Mouse (Mus musculus) ovary, postnatal 10 days (tissue): ENCODE data around the gene Rsg1.
A peak's percentile ranks its signal among the peaks of the same experiment; 100 is the strongest.

ENCODE experiments used
- DNase-seq: peaks from one replicate; pipeline ENCODE4 v3.0.0; 2022; ENCODE audit warnings: low spot score

The Rsg1 gene

DNA sequence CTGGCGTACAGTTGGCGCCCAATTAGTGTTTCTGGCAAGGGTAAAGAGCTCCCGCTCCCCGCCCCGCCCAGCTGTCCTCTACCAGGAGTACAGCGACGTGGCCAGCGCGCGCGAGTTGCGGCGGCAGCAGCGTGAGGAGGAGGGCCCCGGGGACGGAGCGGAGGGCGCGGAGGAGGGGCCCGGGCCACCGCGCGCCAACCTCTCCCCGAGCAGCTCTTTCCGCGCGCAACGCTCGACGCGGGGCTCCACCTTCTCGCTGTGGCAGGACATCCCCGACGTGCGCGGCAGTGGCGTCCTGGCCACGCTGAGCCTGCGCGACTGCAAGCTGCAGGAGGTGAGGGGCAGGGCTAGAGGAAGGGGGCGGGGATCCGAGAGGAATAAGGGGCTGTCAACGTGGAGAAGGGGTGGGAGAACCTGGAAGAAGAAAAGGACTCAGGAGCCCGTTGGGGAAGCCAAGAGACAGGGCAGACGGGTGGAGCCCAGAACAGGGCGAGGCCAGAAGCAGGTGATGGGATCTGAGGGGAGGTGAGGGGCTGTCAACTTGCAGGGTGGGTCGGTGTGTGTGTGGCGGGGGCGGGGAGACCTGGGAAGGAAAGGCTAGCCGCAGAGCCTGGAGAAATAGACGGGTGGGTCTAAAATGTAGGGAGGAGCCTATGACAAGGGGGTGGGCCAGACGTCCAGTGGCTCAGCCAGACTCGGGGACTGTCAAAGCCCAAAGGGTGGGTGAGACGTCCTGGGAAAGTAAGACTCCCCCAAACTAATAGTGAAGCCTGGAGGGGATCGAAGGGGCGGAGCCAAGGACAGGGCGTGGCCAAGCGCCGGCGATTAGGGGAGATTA is 34.2 kb downstream of the Rsg1 start:
- DNase-seq: no peak

DNA sequence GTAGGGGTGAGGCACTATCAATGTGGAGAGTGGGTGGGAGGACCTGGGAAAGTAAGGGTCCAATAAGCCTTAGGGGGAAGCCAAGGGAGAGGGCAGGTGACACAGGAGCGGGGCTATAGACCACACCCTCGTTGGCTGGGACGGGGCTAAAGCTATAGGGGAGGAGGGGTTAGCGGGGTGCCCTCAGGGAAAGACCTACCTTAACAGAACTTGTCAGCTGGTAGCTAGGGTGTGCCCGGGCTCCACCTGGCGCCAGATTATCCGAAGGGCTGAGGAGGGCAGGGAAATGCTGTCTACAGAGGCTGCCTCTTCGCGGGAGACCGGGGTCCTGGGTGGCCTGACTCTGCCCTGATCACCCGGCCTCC is 34.8 kb downstream of the Rsg1 start:
- no peak for DNase-seq

DNA sequence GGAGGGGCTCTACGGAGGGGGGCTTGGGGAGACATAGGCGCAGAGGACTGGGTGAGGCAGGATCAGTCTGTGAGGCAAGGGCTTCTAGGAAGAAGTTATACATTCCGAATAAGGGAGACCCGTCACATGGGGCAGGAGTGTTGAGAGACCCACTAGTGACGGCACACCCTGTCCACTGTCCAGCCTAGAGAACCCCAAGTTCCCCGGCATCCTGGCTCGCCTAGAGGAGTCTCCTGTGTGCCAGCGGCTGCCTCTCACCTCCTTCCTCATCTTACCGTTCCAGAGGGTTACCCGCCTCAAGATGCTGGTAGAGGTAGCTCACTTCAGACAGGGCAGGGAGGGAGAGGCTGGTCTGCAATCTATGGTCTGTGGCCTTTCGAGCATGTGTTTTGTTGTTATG is 35.6 kb downstream of the Rsg1 start:
- DNase-seq: no peak

DNA sequence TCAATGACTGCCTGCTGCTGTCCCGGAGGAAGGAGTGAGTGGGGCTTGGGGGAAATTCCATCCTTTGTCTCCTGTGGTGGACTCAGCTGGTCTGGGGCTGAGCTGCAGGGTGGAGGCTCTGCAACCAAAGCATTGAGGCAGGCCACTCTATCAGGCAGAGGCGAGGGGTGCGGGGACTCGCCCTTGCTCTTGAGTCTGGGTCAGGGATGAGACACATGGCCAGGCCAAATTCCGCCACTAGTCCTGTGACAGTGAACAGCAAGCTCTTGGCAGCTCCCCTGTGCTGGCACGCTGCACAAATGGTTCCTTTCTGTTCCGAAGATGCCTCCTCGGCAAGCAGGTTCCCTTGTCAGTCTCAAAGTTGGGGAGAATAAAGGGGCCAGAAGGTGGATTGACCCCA is 37.3 kb downstream of the Rsg1 start:
- no peak for DNase-seq

DNA sequence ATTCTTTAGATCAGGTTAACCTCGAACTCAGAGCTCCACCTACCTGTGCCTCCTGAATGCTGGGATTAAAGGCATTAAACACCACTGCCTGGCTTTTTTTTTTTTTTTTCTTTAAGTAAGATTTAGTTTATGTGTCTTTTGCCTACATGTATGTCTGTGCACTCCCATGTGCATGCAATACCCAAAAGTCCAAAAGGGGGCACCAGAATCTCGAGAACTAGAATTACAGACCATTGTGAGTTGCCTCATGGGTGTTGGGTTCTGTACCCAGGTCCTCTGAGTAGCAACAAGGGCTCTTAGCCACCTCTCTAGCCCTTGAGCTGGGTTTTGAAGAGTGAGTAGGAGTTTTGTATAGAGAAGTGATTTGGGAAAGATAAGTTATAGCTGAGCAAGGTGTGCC is 38.9 kb downstream of the Rsg1 start:
- DNase-seq: no peak

DNA sequence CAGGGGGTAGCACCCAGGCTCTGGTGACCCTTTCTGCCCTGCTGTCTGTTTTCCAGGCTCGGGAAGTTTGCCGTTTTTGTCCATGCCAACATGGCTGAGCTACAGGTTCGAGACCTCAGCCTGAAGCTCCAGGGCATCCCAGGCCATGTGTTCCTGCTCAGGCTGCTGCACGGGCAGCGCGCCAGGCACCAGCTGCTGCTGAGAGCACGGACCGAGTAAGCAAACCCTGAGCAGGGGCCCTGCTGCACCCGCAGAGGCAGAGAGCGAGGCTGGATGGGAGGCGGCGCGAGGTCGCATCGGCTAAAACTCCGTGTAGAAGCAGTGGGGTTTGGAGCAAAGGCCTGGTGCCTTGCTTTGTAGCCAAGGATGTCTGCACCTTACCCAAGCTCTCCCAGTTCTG is 40.5 kb downstream of the Rsg1 start:
- DNase-seq: no peak

DNA sequence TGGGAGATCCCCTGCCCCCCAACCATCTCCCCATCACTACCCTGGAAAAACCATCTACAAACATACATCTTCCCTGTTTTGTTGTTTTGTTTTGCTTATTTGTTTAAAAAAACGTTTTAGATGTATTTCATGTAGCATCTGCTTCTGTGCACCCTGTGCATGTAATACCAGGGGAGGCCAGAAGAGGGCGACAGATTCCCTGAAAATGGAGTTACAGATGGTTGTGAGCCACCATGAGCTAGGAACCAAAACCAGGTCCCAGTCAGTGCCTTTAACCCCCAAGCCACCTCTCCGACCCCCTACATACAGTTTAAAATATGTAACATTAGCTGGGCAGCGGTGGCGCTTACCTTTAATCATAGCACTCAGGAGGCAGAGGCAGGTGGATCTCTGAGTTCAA is 43.7 kb downstream of the Rsg1 start:
- no peak for DNase-seq

DNA sequence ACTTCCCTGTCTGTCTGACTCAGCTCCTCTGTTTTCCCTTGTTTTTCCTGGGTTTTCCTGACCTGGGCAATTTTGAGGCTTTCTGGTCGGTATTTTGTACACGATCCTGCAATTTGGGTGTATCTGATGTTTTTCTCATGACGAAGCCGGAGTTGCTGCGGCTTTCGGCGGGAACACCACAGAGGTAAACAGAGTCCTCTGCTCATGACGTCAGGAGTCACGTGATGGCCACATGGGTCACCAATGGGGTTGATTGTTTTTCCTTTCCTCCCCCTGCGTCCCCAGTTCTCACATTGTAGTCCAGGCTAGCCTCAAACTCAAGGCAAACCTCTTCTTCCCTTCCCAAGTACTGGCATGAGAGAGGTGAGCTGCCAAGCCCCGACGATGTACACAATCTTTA is 45.7 kb downstream of the Rsg1 start:
- no peak for DNase-seq

DNA sequence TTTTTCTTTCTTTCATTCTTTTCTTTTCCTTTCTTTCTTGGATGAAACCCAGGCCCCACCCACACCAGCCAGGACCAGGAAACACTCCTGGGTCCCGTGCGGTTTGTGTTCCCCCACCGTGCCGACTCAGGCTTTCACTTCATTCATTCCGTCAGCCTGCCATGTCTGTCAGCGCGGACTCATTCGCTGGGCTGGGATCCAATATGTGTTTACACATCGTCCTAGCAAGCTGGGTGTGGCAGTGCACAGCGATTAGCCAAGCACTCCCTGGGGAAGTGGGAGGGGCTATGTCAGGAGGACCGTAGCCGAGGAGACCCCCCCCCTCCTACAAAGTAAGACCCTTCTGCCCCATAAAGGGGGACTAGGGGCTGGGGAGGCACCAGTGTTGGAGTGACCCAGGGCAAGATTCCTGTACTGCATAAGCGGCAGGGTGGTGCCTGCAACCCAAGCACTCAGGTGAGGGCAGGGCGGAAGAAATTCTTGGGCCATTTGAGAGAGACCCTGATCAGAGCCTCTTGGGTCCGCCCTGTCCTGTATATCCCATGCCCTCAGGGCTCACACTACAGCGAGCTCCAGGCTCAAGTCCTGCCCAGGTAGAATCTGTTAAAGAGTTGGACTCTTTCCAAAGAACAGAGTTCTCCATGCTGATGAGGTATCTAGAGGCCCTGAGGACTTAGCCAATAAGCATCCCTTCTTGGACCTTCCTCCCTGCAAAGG is 46.4 kb downstream of the Rsg1 start:
- DNase-seq: no peak

DNA sequence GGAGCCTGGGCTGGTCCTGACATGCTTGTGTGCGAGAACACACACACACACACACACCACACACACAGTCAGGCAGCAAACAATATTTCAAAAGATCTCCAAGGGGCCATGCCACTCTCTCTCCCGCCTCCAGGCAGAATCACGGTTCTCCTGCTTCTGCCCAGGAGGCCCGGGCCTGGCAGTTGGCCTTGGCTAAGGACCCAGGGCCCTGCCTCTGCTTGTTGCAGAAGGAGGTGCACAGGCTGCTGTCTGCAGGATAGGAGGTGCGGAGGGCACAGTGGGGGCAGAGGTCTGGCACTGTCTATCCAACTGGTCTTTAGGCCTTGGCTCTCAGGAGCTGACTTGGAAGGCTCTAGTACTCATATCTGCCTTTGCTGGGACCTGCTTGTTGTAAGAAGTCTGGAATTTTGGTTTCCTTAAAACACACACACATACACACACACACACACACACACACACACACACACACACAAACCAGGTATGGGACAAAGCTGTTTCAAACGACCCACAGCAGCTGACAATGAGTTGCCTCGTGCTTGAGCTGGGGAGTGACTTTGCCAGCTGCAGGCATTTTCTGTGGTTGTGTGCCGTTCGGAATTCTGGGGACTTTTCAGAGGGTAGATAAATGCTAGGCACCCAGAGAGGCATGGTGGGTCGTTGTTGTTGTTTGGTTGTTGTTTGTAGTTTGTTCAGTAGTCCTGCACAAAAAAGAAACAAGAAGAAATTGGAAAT is 49.3 kb downstream of the Rsg1 start:
- DNase-seq: no peak

DNA sequence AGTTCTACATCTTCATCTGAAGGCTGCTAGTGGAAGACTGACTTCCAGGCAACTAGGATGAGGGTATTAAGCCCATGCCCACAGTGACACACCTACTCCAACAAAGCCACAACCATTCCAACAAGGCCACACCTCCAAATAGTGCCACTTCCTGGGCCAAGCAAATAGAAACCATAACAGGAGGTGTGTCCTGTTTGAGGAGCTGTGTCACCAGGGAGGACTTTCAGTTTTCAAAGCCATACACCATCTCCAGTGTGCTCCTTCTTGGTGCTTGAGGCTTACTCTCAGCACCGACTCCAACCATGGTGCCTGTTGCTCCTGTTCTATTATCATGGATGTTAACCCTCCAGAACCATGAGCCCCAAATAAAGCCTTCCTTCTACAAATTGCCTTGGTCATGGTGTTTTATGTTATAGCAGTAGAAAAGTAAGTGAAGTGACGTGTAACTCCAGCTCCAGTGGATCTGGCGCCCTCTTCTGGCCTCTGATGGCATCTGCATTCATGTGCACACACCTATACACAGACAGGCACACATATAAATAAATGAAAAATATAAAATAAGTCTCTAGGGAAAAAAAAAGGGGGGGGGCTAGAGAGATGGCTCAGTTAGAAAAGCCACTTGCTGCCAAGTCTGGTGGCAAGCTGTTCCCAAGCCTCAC is 52.4 kb downstream of the Rsg1 start:
- DNase-seq: no peak

DNA sequence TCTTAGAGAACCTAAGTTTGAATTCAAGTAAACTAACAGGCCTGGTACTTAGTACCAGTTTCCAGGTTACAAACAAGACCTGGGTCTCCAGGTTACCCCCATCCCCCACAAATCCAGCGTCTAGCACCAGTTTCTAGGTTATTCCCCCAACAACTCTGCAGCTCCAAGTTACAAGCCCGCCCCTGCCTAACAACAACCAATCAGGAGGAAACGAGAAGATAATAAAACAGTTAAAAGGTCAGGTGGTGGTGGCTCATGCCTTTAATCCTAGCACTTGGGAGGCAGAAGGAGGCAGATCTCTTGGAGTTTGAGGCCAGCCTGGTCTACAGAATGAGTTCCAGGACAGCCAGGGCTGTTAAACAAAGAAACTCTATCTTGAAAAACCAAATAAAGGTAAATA is 53.5 kb downstream of the Rsg1 start:
- no peak for DNase-seq

DNA sequence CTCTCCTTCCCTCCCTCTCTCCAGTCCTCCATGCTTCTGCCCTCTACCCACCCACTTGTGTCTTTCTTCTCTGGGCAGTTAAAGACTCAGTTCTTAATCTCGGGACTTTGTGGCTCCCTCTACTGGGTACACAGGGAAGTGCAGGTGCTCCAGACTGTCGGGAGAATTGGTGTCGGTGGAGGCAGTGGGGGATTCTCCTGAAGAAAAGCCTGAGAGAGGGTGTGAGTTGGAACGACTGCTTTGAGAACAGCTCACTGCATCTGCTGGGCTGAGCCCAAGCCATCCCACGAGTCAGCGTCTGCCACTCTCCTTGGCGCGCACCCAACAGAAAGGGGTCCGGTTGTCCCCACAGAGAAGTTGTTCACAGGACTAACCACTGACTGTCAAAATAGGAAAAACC is 54.1 kb downstream of the Rsg1 start:
- DNase-seq: no peak

DNA sequence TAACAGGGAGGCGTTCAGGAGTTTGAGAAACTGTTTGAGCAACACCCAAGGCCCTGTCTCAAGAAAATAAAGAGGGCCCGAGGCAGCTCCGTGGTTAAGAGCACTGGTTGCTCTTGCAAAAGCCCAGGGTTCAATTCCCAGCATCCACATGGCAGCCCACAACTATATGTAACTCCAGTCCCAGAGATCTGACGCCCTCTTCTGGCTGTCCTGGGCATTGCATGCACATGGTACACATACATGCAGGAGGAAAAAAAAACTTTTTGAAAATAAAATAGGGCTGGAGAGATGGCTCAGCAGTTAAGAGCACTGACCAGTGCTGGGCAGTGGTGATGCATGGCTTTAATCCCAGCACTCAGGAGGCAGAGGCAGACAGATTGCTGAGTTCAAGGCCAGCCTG is 54.6 kb downstream of the Rsg1 start:
- DNase-seq: no peak

DNA sequence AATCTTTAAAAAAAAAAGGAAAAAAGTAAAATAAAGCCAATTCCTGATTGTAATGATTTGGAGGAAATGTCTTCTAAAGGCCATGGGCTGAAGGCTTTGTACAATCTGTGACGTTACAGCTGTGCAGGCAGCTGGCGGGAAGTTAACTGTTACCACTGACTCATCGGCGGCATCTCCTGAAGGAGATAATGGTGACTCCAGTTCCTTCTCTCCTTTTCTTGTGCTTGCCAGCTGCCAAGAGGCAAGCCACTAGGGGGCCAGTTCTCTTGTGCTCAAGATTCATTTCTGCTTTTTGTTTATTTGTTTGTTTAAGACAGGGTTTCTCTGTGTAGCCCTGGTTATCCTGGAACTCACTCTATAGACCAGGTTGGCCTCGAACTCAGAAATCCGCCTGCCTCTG is 55.3 kb downstream of the Rsg1 start:
- DNase-seq: no peak

DNA sequence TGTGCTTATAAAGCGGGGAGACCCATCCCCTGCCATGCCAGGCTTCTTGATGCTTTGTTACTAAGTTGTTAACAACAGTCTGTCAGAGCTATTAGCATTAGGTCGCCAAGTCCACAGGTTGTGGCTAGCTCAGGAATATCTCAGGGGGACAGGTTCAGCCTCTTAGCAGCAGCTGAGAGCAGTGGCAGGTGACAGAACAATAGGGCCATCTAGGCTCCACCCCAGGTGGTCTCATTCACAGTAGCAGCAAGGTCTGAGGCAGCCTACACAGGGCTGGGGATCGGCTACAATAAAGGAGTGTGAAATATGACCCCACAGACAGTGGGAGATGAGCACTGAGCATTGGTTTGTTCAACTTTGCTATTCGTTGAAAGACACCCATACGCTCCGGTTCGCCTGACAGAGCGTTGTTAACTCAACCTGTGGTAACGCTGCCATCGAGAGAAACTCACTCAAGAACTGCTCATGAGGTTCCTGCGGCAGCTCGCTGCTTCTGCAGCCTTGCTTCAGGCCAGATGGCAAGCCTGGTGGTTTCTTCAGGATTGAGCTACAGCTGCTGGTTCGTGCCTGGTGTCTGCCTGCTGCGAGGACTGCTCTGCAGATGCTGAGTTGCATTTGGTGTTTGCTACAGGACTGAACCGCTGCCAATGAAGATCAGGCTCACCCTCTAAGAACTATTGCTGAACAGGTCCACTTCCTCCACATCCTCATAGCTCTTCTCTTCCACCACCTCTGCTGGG is 56.6 kb downstream of the Rsg1 start:
- no peak for DNase-seq

DNA sequence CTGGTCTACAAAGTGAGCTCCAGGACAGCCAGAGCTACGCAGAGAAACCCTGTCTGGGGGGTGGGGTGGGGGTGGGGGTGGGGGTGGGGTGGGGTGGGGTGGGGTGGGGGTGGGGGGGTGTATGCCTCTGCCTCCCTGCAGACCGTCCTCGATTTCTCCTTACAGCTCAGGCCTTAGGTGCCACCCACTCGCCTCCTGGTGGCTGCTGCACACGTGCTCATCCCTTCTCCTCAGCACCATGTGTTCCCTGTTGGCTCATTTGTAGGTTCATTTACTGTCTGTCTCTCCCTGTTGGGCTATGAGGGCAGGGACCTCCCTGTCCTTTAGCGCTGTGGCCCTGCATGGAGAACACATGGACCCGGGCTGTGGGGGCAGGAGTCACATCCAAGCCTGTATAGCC is 57.5 kb downstream of the Rsg1 start:
- no peak for DNase-seq

DNA sequence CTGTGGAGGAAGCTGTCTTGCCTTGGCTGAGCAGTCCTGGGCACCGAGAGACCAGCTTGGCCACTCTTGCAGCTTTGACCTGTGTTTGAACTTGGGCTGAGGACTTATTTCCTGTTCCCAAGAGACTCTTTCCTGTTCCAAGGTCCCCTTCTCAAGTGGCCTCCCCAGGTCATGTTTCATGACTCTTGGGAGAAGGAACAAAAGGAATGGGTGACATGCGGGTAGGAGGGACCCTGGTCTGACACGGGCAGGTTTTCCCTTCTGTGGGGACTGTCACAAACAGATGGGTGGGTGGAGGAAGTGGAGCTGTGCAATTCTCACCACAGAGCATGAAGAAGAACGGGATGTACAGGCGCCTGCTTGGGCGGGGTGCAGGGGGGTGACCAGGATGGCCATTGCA is 58.0 kb downstream of the Rsg1 start:
- DNase-seq: no peak

DNA sequence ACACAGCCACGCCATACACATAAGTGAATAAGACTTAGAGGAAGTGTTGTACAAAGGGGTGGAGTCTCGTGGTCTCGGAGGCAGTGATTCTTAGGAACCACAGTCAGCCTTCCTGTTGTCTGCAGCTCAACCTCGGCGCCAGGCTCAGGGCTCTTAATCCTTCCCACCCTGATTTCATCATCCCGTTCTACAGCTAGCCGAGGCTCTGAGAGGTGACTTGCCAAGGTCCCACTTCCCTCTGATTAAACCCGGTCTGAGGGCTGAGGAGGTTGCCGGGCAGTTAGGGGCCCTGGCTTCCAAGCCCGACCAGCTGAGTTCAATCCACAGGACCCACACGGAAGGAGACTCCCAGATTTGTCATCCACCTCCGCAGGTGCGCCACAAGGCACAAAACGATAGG is 59.1 kb downstream of the Rsg1 start:
- DNase-seq: no peak

DNA sequence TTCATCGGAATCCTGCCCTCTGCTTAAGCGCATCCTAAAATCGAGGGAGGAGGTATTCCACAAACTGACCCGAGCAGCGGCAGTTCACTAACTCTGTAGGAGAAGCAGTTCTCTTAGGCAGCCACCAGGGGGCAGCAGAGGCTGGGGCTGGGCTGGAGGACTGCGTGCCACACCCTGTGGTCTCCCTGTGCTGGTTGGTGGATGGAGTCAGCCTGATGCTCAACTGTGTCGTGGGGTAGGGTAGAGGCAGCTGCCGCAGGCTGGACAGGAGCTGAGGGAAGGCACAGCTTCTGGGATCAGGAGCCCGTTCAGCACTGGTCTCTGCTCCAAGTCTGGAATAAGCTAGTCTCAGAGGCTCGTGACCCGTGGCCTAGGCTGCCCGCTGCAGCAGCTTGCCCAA is 59.5 kb downstream of the Rsg1 start:
- peak; percentile 67 for DNase-seq

DNA sequence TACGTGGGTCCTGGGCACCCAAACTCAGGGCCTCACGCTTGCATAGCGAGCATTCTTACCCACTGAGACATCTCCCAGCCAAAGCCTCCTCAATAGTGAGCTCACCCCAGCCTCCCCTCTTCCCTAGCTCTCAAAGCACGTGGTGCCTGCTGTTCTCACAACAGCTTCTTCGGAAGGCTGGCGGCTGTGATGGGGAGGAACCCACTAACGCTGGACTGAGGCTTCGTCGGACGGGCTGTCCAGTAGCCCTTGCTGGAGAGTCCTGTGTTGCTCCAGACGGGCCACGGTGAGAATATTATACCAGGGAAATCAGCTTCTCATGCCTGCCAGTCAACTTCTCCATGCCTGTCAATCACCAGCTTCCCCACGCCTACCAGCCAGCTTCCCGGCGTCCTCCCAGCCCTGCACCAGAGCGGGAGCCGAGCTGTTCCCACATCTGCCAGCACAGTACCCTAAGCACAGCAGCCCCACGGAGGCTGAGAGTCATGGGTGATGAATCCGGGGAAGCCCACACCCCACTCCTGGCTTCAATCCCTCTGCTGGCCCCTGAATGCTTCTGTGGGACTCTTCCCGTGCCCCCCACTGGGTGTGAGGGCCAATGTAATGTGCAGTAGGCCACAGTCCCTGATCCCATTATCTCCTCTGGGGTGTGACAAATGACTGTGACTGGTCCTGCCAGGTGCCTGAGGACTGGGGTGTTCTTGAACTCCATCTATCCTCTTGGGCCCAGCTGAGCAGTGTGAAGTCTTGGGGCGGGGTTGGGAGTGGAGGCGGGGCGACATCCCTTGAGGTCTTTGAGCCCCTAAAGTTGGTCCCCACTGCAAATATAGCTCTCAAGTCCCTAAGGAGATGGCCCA is 61.0 kb downstream of the Rsg1 start:
- no peak for DNase-seq
